Mouse (Mus musculus): ENCODE measurements at regions not wholly inside any gene's neighbourhood (a gene's known extent, or its start where the extent isn't known, plus 50 kb on each side); places are given as distances from the start of the nearest gene placed in this dataset.
"Not testable (repeated sequence)": the region's sequence is repeated elsewhere in the genome, so short reads cannot be mapped to it uniquely, and the experiment has no call there.

- Histone ChIP-seq H3K36me3 (ENCODE audit: control insufficient read depth, insufficient read depth, low read length) (no peaks in the 10 kb centered on the region), H3K9me3 (ENCODE audit: control insufficient read depth, low read length) (no peaks in the 10 kb centered on the region), H3K27ac (ENCODE audit: low read depth, low read length) (no peak overlapping the region), H3K4me3 (ENCODE audit: low read depth, low read length) (no peak overlapping the region), H3K4me1 (replicated peaks; ENCODE audit: control insufficient read depth, insufficient read depth, low read length) (no peaks in the 10 kb centered on the region), H3K4me2 (ENCODE audit: low read depth, low read length, severe bottlenecking) (no peak overlapping the region), H3K27me3 (ENCODE audit: control insufficient read depth, insufficient read depth, low read length) (no peaks in the 10 kb centered on the region), H3K9ac (ENCODE audit: low read length) (no peak overlapping the region)
- DNase-seq (ENCODE audit: low spot score): no peak
- no peak for ATAC-seq (replicated peaks; ENCODE audit: low FRiP score)
- 94% methylated on average over 1 of the region's 1 CpGs for WGBS
Observed at GRCm38 (mm10) chrX:35791273-35791672, 97.4 kb upstream of the Dock11 start.

DNA sequence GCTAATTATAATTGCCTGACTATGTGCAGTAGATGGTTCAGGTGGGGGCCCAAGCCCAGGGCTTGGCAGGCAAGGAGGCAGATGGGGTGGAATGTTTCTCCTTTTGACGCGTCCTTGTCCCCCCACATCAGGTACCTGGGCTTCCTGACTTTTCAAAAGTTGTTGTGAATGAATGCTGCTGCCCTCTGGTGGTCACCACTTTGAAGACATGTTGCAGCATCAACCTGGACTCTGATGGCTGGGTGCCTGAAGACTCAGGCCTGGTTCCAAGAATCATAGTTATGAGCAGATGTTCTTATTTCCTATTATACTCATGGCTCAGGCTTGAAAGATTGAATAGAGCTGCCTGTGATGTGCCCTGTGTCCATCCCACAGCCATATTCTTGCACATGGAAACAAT is 75.4 kb upstream of the Dock11 start:
- Histone ChIP-seq H3K9ac (ENCODE audit: low read length) (no peak overlapping the region), H3K9me3 (ENCODE audit: control insufficient read depth, low read length) (no peaks in the 10 kb centered on the region), H3K4me2 (ENCODE audit: low read depth, low read length, severe bottlenecking) (no peak overlapping the region), H3K36me3 (ENCODE audit: control insufficient read depth, insufficient read depth, low read length) (no peaks in the 10 kb centered on the region), H3K27me3 (ENCODE audit: control insufficient read depth, insufficient read depth, low read length) (no peaks in the 10 kb centered on the region), H3K4me3 (ENCODE audit: low read depth, low read length) (no peak overlapping the region), H3K4me1 (replicated peaks; ENCODE audit: control insufficient read depth, insufficient read depth, low read length) (no peaks in the 10 kb centered on the region), H3K27ac (ENCODE audit: low read depth, low read length) (no peak overlapping the region)
- WGBS: 50% methylated on average over 2 of the region's 2 CpGs
- DNase-seq (ENCODE audit: low spot score) (peak; percentile 47), ATAC-seq (replicated peaks; ENCODE audit: low FRiP score) (no peak)

DNA sequence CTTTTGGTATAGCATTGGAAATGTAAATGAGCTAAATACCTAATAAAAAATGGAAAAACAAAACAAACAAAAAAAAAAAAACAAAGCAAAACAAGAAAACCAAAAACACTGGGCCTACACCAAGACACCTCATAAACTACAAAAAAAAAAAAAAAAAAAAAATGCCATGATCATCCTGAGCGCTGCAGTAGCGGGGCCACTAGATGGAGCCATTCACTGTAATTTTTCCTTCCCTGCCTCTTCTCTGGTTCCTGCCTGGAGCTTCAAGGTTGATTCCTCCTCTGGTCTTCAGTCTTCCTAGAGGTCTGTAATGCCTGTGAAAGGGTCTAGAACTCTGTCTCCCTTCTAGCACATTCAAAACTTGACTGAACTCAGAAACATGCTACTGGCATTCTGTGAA is 54.2 kb upstream of the Dock11 start:
- not testable (repeated sequence) for H3K9me3 ChIP-seq (ENCODE audit: control insufficient read depth, low read length); H3K9ac ChIP-seq (ENCODE audit: low read length); H3K27ac ChIP-seq (ENCODE audit: low read depth, low read length); ATAC-seq (replicated peaks; ENCODE audit: low FRiP score); H3K4me3 ChIP-seq (ENCODE audit: low read depth, low read length); H3K4me1 ChIP-seq (replicated peaks; ENCODE audit: control insufficient read depth, insufficient read depth, low read length); H3K4me2 ChIP-seq (ENCODE audit: low read depth, low read length, severe bottlenecking); H3K27me3 ChIP-seq (ENCODE audit: control insufficient read depth, insufficient read depth, low read length); H3K36me3 ChIP-seq (ENCODE audit: control insufficient read depth, insufficient read depth, low read length)
- DNase-seq (ENCODE audit: low spot score): peak; percentile 47
- 5% methylated on average over 2 of the region's 2 CpGs for WGBS

DNA sequence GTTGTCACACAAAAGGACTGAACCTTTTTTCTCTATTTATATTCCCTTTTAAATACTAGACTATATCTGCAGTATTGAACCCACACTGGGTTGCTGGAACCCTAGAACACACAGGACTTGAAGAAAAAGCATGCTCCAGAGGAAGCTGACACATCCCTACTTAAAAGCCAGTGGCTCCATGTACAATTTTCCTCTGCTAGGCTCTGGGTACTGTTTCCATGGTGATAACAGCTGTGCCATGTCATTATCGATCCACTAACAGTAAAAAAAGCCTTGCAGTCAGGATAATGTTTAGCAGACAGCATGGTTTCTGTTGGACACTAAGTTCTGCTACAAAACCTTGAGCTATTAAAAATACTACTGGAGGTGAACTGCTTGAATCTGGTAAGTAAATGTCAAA is 50.6 kb upstream of the Dock11 start:
- Histone ChIP-seq H3K27me3 (ENCODE audit: control insufficient read depth, insufficient read depth, low read length) (no peaks in the 10 kb centered on the region), H3K4me2 (ENCODE audit: low read depth, low read length, severe bottlenecking) (no peak overlapping the region), H3K4me1 (replicated peaks; ENCODE audit: control insufficient read depth, insufficient read depth, low read length) (no peaks in the 10 kb centered on the region), H3K9ac (ENCODE audit: low read length) (no peak overlapping the region), H3K27ac (ENCODE audit: low read depth, low read length) (no peak overlapping the region), H3K36me3 (ENCODE audit: control insufficient read depth, insufficient read depth, low read length) (no peaks in the 10 kb centered on the region), H3K4me3 (ENCODE audit: low read depth, low read length) (no peak overlapping the region), H3K9me3 (ENCODE audit: control insufficient read depth, low read length) (no peaks in the 10 kb centered on the region)
- WGBS: 55% methylated on average over 1 of the region's 1 CpGs
- DNase-seq (ENCODE audit: low spot score) (no peak), ATAC-seq (replicated peaks; ENCODE audit: low FRiP score) (no peak)
